Mouse (Mus musculus): ENCODE results near the gene Stx8. TPM values are rescaled to one million over a fixed set of nuclear protein-coding genes. Genes with fewer than 3 reads are reported as not detected.
A peak's percentile ranks its signal among the peaks of the same experiment; 100 is the strongest.

Stx8 gene
- total and polyA plus RNA-seq, 3 experiments, result 29.5 to 152 (median 30.9) TPM

GRCm38 (mm10) chr11:68006216-68006789 lies 40.3 kb downstream of the Stx8 start:
- H3K36me3 ChIP-seq (ENCODE audit: control insufficient read depth in 1 of 2, insufficient read depth in 2 of 2, low read length in 2 of 2), result peaks cover 0 to 2% of the 10 kb centered on the region in 2 experiments; a peak in 2 of 4 replicates
- H3K27ac ChIP-seq (ENCODE audit: control insufficient read depth, low read depth, low read length), result no peak overlapping the region
- DNase-seq (ENCODE audit: low read depth, low spot score), result peak; percentile 35
- no peak overlapping the region for H3K4me3 ChIP-seq (ENCODE audit: control insufficient read depth in 1 of 2, insufficient read depth in 1 of 2, low read depth in 2 of 2, low read length in 2 of 2)
- H3K4me1 ChIP-seq (ENCODE audit: control insufficient read depth in 1 of 2, insufficient read depth in 2 of 2, low read length in 2 of 2), result peaks cover 0 to 5% of the 10 kb centered on the region in 2 experiments; a peak in 1 of 4 replicates
- H3K9me3 ChIP-seq (replicated peaks; ENCODE audit: insufficient read depth, low read length), result no peaks in the 10 kb centered on the region
- TF ChIP-seq ETS1 (IDR thresholded peaks at IDR 0.05; ENCODE audit: low read depth, low read length) (peak; percentile 51; the same call in 1 of the 2 replicates), NRF1 (IDR thresholded peaks at IDR 0.05; ENCODE audit: insufficient read depth, low read depth, low read length, poor library complexity, severe bottlenecking) (no peak), EP300 (IDR thresholded peaks at IDR 0.05; ENCODE audit: low read depth in 1 of 2, low read length in 2 of 2) (peak in 1 of 2 experiments; percentile 53; a peak in 2 of 4 replicates)
- H3K27me3 ChIP-seq (ENCODE audit: control insufficient read depth in 1 of 2, insufficient read depth in 2 of 2, low read length in 2 of 2), result no peaks in the 10 kb centered on the region
- no peaks in the 10 kb centered on the region for H3K79me2 ChIP-seq (ENCODE audit: control insufficient read depth, insufficient read depth, low read length, poor library complexity)
- no peak overlapping the region for H3K9ac ChIP-seq (ENCODE audit: control insufficient read depth, low read depth, low read length, poor library complexity, severe bottlenecking)

GRCm38 (mm10) chr11:68007645-68008044 lies 41.7 kb downstream of the Stx8 start:
- Histone ChIP-seq H3K27me3 (ENCODE audit: control insufficient read depth in 1 of 2, insufficient read depth in 2 of 2, low read length in 2 of 2) (no peaks in the 10 kb centered on the region), H3K9ac (ENCODE audit: control insufficient read depth, low read depth, low read length, poor library complexity, severe bottlenecking) (no peak overlapping the region), H3K4me1 (ENCODE audit: control insufficient read depth in 1 of 2, insufficient read depth in 2 of 2, low read length in 2 of 2) (peaks cover 0 to 5% of the 10 kb centered on the region in 2 experiments; a peak in 1 of 4 replicates), H3K79me2 (ENCODE audit: control insufficient read depth, insufficient read depth, low read length, poor library complexity) (no peaks in the 10 kb centered on the region), H3K36me3 (ENCODE audit: control insufficient read depth in 1 of 2, insufficient read depth in 2 of 2, low read length in 2 of 2) (peaks cover 0 to 2% of the 10 kb centered on the region in 2 experiments; a peak in 2 of 4 replicates), H3K27ac (ENCODE audit: control insufficient read depth, low read depth, low read length) (no peak overlapping the region), H3K9me3 (replicated peaks; ENCODE audit: insufficient read depth, low read length) (no peaks in the 10 kb centered on the region), H3K4me3 (ENCODE audit: control insufficient read depth in 1 of 2, insufficient read depth in 1 of 2, low read depth in 2 of 2, low read length in 2 of 2) (no peak overlapping the region)
- DNase-seq (ENCODE audit: low read depth, low spot score), result no peak
- no peak for TF ChIP-seq TBP (IDR thresholded peaks at IDR 0.05; ENCODE audit: low read depth, low read length)

GRCm38 (mm10) chr11:68009377-68009776 lies 43.4 kb downstream of the Stx8 start:
- Histone ChIP-seq H3K4me1 (ENCODE audit: control insufficient read depth in 1 of 2, insufficient read depth in 2 of 2, low read length in 2 of 2) (peaks cover 0 to 5% of the 10 kb centered on the region in 2 experiments; a peak in 1 of 4 replicates), H3K27me3 (ENCODE audit: control insufficient read depth in 1 of 2, insufficient read depth in 2 of 2, low read length in 2 of 2) (no peaks in the 10 kb centered on the region), H3K27ac (ENCODE audit: control insufficient read depth, low read depth, low read length) (no peak overlapping the region), H3K9ac (ENCODE audit: control insufficient read depth, low read depth, low read length, poor library complexity, severe bottlenecking) (no peak overlapping the region), H3K4me3 (ENCODE audit: control insufficient read depth in 1 of 2, insufficient read depth in 1 of 2, low read depth in 2 of 2, low read length in 2 of 2) (no peak overlapping the region), H3K79me2 (ENCODE audit: control insufficient read depth, insufficient read depth, low read length, poor library complexity) (no peaks in the 10 kb centered on the region), H3K9me3 (replicated peaks; ENCODE audit: insufficient read depth, low read length) (no peaks in the 10 kb centered on the region), H3K36me3 (ENCODE audit: control insufficient read depth in 1 of 2, insufficient read depth in 2 of 2, low read length in 2 of 2) (peaks cover 0 to 2% of the 10 kb centered on the region in 2 experiments; a peak in 2 of 4 replicates)
- DNase-seq (ENCODE audit: low read depth, low spot score), result no peak
- TF ChIP-seq MAX (IDR thresholded peaks at IDR 0.05; ENCODE audit: low read length) (no peak), ZC3H11A (IDR thresholded peaks at IDR 0.05; ENCODE audit: low read depth, low read length) (no peak), HCFC1 (IDR thresholded peaks at IDR 0.05; ENCODE audit: low read depth, low read length) (no peak), TCF12 (IDR thresholded peaks at IDR 0.05; ENCODE audit: low read depth, low read length) (no peak), MAFK (IDR thresholded peaks at IDR 0.05; ENCODE audit: borderline replicate concordance, low read depth, low read length) (no peak), JUND (IDR thresholded peaks at IDR 0.05; ENCODE audit: low read depth, low read length) (no peak), RCOR1 (IDR thresholded peaks at IDR 0.05; ENCODE audit: low read depth, low read length) (no peak), GATA1 (IDR thresholded peaks at IDR 0.05; ENCODE audit: low read depth, low read length) (no peak), POLR2AphosphoS2 (IDR thresholded peaks at IDR 0.05; ENCODE audit: low read length) (no peak), ETS1 (IDR thresholded peaks at IDR 0.05; ENCODE audit: low read depth, low read length) (no peak), CHD2 (IDR thresholded peaks at IDR 0.05; ENCODE audit: low read length) (no peak), TBP (IDR thresholded peaks at IDR 0.05; ENCODE audit: low read depth, low read length) (no peak)
